Mouse (Mus musculus) olfactory bulb, adult 2 months (tissue): ENCODE measurements at regions not wholly inside any gene's neighbourhood (a gene's known extent, or its start where the extent isn't known, plus 50 kb on each side); places are given as distances from the start of the nearest gene placed in this dataset.

ENCODE experiments used
- CTCF ChIP-seq: fragments of 200-500 bp; IDR thresholded peaks from 2 replicates; pipeline ENCODE4 v1.5.1; 2012; ENCODE audit warnings: low read depth, mild to moderate bottlenecking, low read length, moderate library complexity; ENCODE audit not compliant: insufficient read depth
- POLR2A ChIP-seq: fragments of 200-500 bp; IDR thresholded peaks from 2 replicates; pipeline ENCODE4 v1.6.1; 2012; ENCODE audit warnings: mild to moderate bottlenecking, low read depth, low read length, moderate library complexity; ENCODE audit not compliant: insufficient read depth

GRCm38 (mm10) chr15:25497743-25498142 is 84.2 kb upstream of the Basp1 start:
- TF ChIP-seq POLR2A = no peak
- TF ChIP-seq CTCF = no peak
